Mouse (Mus musculus) lung, adult 10 weeks (tissue): ENCODE data around the gene Olfr583. TPM values are rescaled to one million over a fixed set of nuclear protein-coding genes. Genes with fewer than 3 reads are reported as not detected.

Experiments used
- polyA plus RNA-seq: library from polyadenylated mRNA; stranded (reverse); fragments of 350-450 nt; fragmentation: Illumina TruSeq; extraction: RNeasy Lipid Tissue Mini Kit (QIAGEN cat#74804); gene quantifications from one replicate; pipeline ENCODE4 v1.2.3, GENCODE M21; 2014; ENCODE audit warnings: low read depth, low replicate concordance; ENCODE audit not compliant: insufficient read depth

Olfr583 gene
- not detected for polyA plus RNA-seq

DNA sequence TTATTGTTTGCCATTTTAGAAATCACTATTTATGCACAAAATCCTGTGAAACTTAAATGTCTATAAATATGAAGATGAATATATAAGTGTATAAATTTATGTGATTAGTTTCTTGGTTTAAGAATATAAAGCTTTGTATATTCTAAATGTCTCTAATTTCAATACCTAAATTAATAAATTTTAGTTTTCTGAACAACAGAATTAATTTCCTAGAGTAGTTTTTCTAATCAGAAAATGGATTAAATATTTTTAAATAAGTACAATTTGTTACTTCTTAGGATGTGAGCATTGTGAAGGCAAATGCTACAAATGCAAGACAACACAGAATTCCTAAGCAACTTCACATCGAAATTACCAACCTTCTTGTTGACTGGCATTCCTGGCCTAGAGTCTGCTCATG is at the start of gene Olfr583:
Gene Olfr583, plus strand, starts transcription at position 301 of the 400 bp plus-strand sequence.

DNA sequence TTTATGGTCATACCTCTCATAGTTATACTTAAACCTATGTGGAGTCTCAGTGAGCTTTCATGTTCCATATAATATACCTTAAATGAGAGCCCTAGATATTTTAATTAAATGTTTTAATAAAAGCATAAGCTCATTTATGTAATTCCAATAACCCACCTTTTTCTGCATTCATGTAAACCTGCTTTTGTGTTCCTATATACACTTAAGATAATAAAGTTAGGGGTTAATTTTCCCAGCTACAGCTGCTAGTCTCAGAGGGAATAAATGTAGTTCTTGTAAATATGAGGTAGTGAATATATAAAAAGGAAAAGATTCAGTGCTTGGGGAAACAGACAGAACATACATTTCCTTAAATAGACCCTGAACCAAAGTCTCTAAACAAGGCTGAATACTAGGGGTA is 13.4 kb upstream of the Olfr583 start, which contains the start of gene Olfr582:
Gene Olfr582, plus strand, starts transcription at position 301 of the 400 bp plus-strand sequence.

DNA sequence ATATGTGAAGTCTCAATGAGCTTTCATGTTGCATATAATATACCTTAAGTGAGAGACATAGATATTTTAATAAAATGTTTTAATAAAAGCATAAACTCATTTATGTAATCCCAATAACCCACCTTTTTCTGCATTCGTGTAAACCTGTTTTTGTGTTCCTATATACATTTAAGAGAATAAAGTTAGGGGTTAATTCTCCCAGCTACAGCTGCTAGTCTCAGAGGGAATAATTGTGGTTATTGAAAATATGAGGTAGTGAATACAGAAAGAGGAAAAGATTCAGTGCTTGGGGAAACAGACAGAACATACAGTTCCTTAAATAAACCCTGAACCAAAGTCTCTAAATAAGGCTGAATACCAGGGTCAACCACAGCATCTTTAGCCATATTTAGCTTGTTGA is 30.5 kb downstream of the Olfr583 start, which contains the start of gene Olfr584:
Gene Olfr584, plus strand, starts transcription at position 301 of the 400 bp plus-strand sequence.

DNA sequence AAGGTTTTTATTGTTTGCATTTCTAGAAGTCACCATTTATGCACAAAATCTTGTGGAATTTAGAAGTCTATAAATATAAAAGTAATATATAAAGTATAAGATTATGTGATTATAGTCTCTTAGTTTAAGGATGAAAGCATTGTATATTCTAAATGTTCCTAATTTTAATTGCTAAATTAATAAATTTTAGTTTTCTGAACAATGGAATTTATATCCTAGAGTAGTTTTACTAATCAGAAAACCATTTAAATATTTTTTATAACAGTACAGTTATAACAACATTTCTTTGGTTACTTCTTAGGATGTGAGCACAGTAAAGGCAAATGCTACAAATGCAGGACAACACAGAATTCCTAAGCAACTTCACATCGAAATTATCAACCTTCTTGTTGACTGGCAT is 46.3 kb downstream of the Olfr583 start, which contains the start of gene Olfr585:
Gene Olfr585, plus strand, starts transcription at position 301 of the 400 bp plus-strand sequence.

Other genes with a start within 250 kb of the Olfr583 start
- gene Olfr564, start 247.8 kb upstream of the Olfr583 start, polyA plus RNA-seq, result not detected
- gene Olfr566, start 192.5 kb upstream of the Olfr583 start, polyA plus RNA-seq, result not detected
- not detected for gene Olfr568, start 174.2 kb upstream of the Olfr583 start, polyA plus RNA-seq
- not detected for gene Olfr569, start 160.4 kb upstream of the Olfr583 start, polyA plus RNA-seq
- gene Olfr570, start 156.7 kb upstream of the Olfr583 start, polyA plus RNA-seq, result not detected
- gene Olfr571, start 133.8 kb upstream of the Olfr583 start, polyA plus RNA-seq, result not detected
- gene Olfr572, start 126.9 kb upstream of the Olfr583 start, polyA plus RNA-seq, result not detected
- gene Olfr573-ps1, start 108.7 kb upstream of the Olfr583 start, polyA plus RNA-seq, result not detected
- not detected for gene Olfr574, start 102.8 kb upstream of the Olfr583 start, polyA plus RNA-seq
- gene Olfr575, start 92.5 kb upstream of the Olfr583 start, polyA plus RNA-seq, result not detected
- not detected for gene Olfr576, start 88.6 kb upstream of the Olfr583 start, polyA plus RNA-seq
- not detected for gene Olfr577, start 75.4 kb upstream of the Olfr583 start, polyA plus RNA-seq
- not detected for gene Olfr578, start 62.0 kb upstream of the Olfr583 start, polyA plus RNA-seq
- not detected for gene Olfr582, start 13.3 kb upstream of the Olfr583 start, polyA plus RNA-seq
- not detected for gene Olfr584, start 30.6 kb downstream of the Olfr583 start, polyA plus RNA-seq
- gene Olfr585, start 46.4 kb downstream of the Olfr583 start, polyA plus RNA-seq, result not detected
- gene Olfr586, start 74.3 kb downstream of the Olfr583 start, polyA plus RNA-seq, result not detected
- not detected for gene Olfr588-ps1, start 89.6 kb downstream of the Olfr583 start, polyA plus RNA-seq
- gene Olfr589, start 105.1 kb downstream of the Olfr583 start, polyA plus RNA-seq, result not detected
- not detected for gene Olfr591, start 127.0 kb downstream of the Olfr583 start, polyA plus RNA-seq
- not detected for gene Olfr592, start 133.5 kb downstream of the Olfr583 start, polyA plus RNA-seq
- not detected for gene Olfr593, start 160.6 kb downstream of the Olfr583 start, polyA plus RNA-seq
- gene Olfr594, start 165.7 kb downstream of the Olfr583 start, polyA plus RNA-seq, result not detected
- gene Usp17ld, start 201.2 kb downstream of the Olfr583 start, polyA plus RNA-seq, result not detected